Mouse (Mus musculus) limb, embryonic 10.5 days (tissue): Measurements from ENCODE around the gene Hspa12a. TPM values are rescaled to one million over a fixed set of nuclear protein-coding genes. Genes with fewer than 3 reads are reported as not detected.

ENCODE experiments used
- DNase-seq: peaks from one replicate; pipeline ENCODE4 v3.0.0-alpha.2; 2017; ENCODE audit warnings: low spot score
- H3K27ac ChIP-seq: fragments of 300-500 bp; sonication (generic); 2 replicates; pipeline ENCODE4 v1.5.1; 2016; ENCODE audit warnings: mild to moderate bottlenecking
- H3K27me3 ChIP-seq: fragments of 300-500 bp; sonication (generic); 2 replicates; pipeline ENCODE4 v1.6.1; 2016; ENCODE audit warnings: low read depth, mild to moderate bottlenecking; ENCODE audit not compliant: poor library complexity, severe bottlenecking
- H3K36me3 ChIP-seq: fragments of 300-500 bp; sonication (generic); 2 replicates; pipeline ENCODE4 v1.6.1; 2016; ENCODE audit warnings: mild to moderate bottlenecking, moderate library complexity
- H3K4me1 ChIP-seq: fragments of 300-500 bp; sonication (generic); 2 replicates; pipeline ENCODE4 v1.6.1; 2016
- H3K4me3 ChIP-seq: fragments of 300-500 bp; sonication (generic); 2 replicates; pipeline ENCODE4 v1.5.1; 2016; ENCODE audit warnings: mild to moderate bottlenecking, moderate library complexity
- H3K9me3 ChIP-seq: fragments of 300-500 bp; sonication (generic); replicated peaks from 2 replicates; pipeline ENCODE4 v1.6.1; 2016; ENCODE audit warnings: mild to moderate bottlenecking
- WGBS: fragments of 180-500 bp; shearing (Covaris S2); methylation state at CpG from one replicate; pipeline ENCODE4 v1.1.7; 2016; 5-methylcytosine and 5-hydroxymethylcytosine counted together
- polyA plus RNA-seq: library from polyadenylated mRNA; unstranded; fragments of >200 nt; fragmentation: Nextera tagmentation; extraction: Ambion mirVana; gene quantifications from 2 replicates; pipeline ENCODE4 v1.2.1, GENCODE M21; 2016

Gene Hspa12a
- 3.1 and 3.6 TPM in 2 replicates for polyA plus RNA-seq

DNA sequence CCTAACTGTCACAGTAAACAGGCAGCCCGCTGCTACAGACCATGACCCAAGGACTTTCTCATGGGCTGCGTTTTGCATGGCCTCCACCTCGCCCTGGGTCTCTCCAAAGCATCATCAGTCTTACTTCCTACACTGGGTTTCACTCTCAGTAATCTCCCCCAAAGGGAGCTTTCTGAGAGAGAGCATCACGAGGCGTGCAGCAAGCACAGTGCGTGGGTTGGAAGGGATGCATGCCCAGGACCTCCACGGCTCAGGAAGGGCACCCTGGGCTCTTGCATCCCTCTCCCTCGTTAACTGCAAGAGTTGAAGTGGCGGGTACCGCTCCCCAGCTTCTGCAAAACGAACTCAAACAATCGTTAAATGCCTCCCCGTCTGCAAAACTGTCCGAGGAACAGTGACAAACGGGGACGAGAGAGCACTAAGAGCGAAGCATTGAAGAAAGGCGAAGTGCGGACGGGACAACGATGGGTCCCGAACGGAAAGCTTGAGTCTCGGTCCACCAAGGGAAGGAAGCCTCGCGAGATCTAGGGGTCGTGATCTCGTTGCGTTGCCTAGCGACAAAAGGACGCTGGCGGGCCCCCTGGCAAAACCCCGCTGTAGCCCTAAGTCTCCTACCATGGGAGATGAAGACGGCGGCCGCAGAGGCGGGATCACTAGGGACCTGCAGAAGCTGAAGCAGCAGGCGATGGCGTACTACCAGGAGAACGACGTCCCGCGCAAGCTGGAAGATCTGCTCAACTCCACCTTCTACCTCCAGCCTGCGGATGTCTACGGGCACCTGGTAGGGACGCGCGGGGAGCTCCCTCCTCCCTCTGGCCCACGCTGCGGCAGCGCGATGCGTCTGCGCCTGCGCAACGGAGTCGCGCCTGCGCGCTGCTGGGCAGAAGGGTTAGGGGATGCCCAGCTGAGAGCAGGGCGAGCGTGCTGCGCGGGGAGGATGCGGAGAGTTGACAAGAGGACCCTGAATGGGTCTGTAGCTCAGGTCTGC lies at the start of gene Hspa12a, which contains the start of gene Eno4:
Gene Hspa12a, minus strand, starts transcription at position 814 of the 988 bp plus-strand sequence.
Gene Eno4, plus strand, starts transcription at position 585 of the 988 bp plus-strand sequence.
- under 1% methylated on average over 65 of the region's 65 CpGs for WGBS
- Histone ChIP-seq H3K9me3 (no peaks in the 10 kb centered on the region), H3K36me3 (no peaks in the 10 kb centered on the region), H3K27me3 (no peaks in the 10 kb centered on the region), H3K27ac (peak within 1 kb of the TSS; percentile 93), H3K4me1 (peaks cover 20% of the 10 kb centered on the region), H3K4me3 (peak within 1 kb of the TSS; percentile 78)
- DNase-seq, result peak; percentile 94

- no peaks in the 10 kb centered on the region for H3K36me3 ChIP-seq
- no peak overlapping the region for H3K27ac ChIP-seq
- peaks cover 5% of the 10 kb centered on the region; the same call in 1 of the 2 replicates for H3K27me3 ChIP-seq
- no peak for DNase-seq
- H3K9me3 ChIP-seq, result no peaks in the 10 kb centered on the region
- H3K4me3 ChIP-seq, result no peak overlapping the region
- WGBS, result 52% methylated on average over 9 of the region's 9 CpGs
- H3K4me1 ChIP-seq, result peaks cover 25% of the 10 kb centered on the region
These were observed 38.1 kb upstream of the Hspa12a start for GRCm38 (mm10) chr19:58981571-58981970.

- H3K27me3 ChIP-seq, result peaks cover 5% of the 10 kb centered on the region; the same call in 1 of the 2 replicates
- no peak for DNase-seq
- H3K27ac ChIP-seq, result no peak overlapping the region
- 91% methylated on average over 5 of the region's 5 CpGs for WGBS
- H3K36me3 ChIP-seq, result no peaks in the 10 kb centered on the region
- H3K4me3 ChIP-seq, result no peak overlapping the region
- peaks cover 31% of the 10 kb centered on the region for H3K4me1 ChIP-seq
- H3K9me3 ChIP-seq, result no peaks in the 10 kb centered on the region
These were observed 36.6 kb upstream of the Hspa12a start for GRCm38 (mm10) chr19:58980056-58980440.

- WGBS, result 70% methylated on average over 13 of the region's 13 CpGs
- Histone ChIP-seq H3K9me3 (no peaks in the 10 kb centered on the region), H3K4me3 (no peak overlapping the region), H3K27ac (no peak overlapping the region), H3K36me3 (no peaks in the 10 kb centered on the region), H3K27me3 (peaks cover 5% of the 10 kb centered on the region; the same call in 1 of the 2 replicates), H3K4me1 (peaks cover 33% of the 10 kb centered on the region)
- DNase-seq, result no peak
These were observed 36.1 kb upstream of the Hspa12a start for GRCm38 (mm10) chr19:58979436-58980055.

DNA sequence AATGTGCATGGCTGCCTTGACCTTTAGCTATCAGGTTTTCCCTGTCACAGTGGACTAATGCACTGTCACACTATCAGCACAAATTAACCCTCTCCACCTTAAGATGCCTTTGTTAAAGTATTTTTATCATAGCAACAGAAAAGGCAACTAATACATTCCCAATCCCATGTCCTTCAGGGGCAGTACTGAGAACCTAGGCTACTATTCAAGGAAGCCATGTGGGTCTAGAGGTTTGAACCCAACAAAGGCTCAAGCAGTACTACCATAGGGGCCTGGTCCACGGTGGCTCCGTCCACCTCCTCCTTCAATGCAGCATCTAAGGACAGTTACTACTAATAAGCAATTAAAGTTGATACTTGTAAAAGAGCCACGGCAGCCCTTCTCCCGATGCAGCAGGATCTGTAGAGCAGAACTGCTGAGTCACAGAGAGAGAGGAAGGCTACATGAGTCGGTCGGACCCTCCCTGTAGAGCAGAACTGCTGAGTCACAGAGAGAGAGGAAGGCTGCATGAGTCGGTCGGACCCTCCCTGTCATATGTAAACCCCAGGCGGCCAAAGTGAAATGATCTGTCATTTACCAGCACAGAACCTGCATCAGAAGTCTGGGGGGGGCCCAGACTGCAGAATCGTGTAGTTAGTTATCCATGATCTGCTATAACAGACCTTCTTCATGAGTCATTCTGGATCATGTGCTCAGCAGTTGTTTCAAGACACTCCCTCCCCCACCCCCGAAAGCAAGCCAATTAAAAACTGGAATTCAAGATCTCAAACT lies 35.1 kb upstream of the Hspa12a start:
- DNase-seq, result no peak
- Histone ChIP-seq H3K36me3 (no peaks in the 10 kb centered on the region), H3K27ac (no peak overlapping the region), H3K4me3 (no peak overlapping the region), H3K4me1 (peaks cover 33% of the 10 kb centered on the region), H3K9me3 (no peaks in the 10 kb centered on the region), H3K27me3 (peaks cover 5% of the 10 kb centered on the region; the same call in 1 of the 2 replicates)
- WGBS, result 74% methylated on average over 11 of the region's 11 CpGs

GRCm38 (mm10) chr19:58975216-58975863 lies 31.9 kb upstream of the Hspa12a start:
- 79% methylated on average over 11 of the region's 11 CpGs for WGBS

DNA sequence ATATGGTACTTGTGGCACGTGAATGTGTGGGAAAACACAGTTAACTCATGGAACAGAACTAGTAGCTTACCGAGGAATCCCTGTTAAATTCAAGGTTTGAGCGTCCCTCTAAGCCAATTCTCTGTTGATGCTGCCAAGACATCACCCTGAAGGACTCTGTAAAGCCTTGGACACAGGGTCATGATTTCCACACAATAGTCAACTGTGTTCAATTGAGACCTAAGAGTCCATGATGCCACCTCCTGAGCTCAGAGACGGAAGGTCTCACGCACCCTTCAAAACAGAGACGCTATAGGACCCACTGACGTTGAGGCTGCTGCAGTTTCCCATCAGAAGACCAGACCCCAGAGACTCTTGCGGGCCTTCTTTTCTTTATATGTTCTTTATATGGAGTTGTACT lies 30.7 kb upstream of the Hspa12a start:
- H3K4me1 ChIP-seq, result peaks cover 28% of the 10 kb centered on the region
- peaks cover 22% of the 10 kb centered on the region; the same call in 1 of the 2 replicates for H3K27me3 ChIP-seq
- no peak for DNase-seq
- no peaks in the 10 kb centered on the region for H3K36me3 ChIP-seq
- H3K4me3 ChIP-seq, result no peak overlapping the region
- H3K9me3 ChIP-seq, result no peaks in the 10 kb centered on the region
- 92% methylated on average over 8 of the region's 8 CpGs for WGBS
- no peak overlapping the region for H3K27ac ChIP-seq

More at GRCm38 (mm10) chr19:58975216-58975863, 31.9 kb upstream of the Hspa12a start:
- H3K4me1 ChIP-seq, result peaks cover 31% of the 10 kb centered on the region
- no peaks in the 10 kb centered on the region for H3K36me3 ChIP-seq
- no peak for DNase-seq
- peaks cover 22% of the 10 kb centered on the region; the same call in 1 of the 2 replicates for H3K27me3 ChIP-seq
- no peaks in the 10 kb centered on the region for H3K9me3 ChIP-seq
- no peak overlapping the region for H3K4me3 ChIP-seq
- peak overlapping the region; percentile 43 for H3K27ac ChIP-seq

GRCm38 (mm10) chr19:58970826-58971225 lies 27.4 kb upstream of the Hspa12a start:
- no peak for DNase-seq
- H3K4me1 ChIP-seq, result peaks cover 38% of the 10 kb centered on the region
- H3K27ac ChIP-seq, result no peak overlapping the region
- WGBS, result 28% methylated on average over 13 of the region's 13 CpGs
- H3K9me3 ChIP-seq, result no peaks in the 10 kb centered on the region
- peak overlapping the region; percentile 11; the same call in 1 of the 2 replicates for H3K4me3 ChIP-seq
- H3K36me3 ChIP-seq, result no peaks in the 10 kb centered on the region
- H3K27me3 ChIP-seq, result peaks cover 33% of the 10 kb centered on the region

GRCm38 (mm10) chr19:58968731-58969506 lies 25.5 kb upstream of the Hspa12a start:
- peaks cover 33% of the 10 kb centered on the region for H3K27me3 ChIP-seq
- H3K4me3 ChIP-seq, result no peak overlapping the region
- H3K27ac ChIP-seq, result no peak overlapping the region
- H3K4me1 ChIP-seq, result peaks cover 37% of the 10 kb centered on the region
- 28% methylated on average over 15 of the region's 15 CpGs for WGBS
- H3K36me3 ChIP-seq, result no peaks in the 10 kb centered on the region
- DNase-seq, result no peak
- H3K9me3 ChIP-seq, result no peaks in the 10 kb centered on the region

- Histone ChIP-seq H3K9me3 (no peaks in the 10 kb centered on the region), H3K27ac (no peak overlapping the region), H3K27me3 (peaks cover 9% of the 10 kb centered on the region), H3K36me3 (no peaks in the 10 kb centered on the region), H3K4me3 (no peak overlapping the region), H3K4me1 (peaks cover 37% of the 10 kb centered on the region)
- DNase-seq, result no peak
- 68% methylated on average over 8 of the region's 8 CpGs for WGBS
These were observed 19.6 kb upstream of the Hspa12a start for GRCm38 (mm10) chr19:58963011-58963410.

DNA sequence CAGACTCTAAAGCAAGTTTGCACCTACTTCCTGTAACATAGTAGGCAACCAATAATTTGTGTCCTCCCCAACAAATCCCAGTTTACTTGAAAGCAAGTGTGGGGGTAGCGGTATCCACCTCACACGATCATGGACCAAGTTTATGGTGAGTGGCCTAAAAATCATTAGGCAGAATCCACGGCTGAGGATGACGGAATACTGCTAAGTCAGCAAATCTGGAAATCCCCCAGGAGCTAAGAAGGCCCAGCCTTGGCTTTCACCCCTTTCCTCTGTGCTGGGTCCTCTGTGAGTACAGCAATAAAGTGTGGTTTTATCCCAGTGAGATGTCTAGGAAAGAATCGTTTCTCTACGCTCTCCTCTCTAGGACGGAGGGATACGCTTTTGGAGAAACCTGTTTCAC lies 11.3 kb upstream of the Hspa12a start:
- H3K27me3 ChIP-seq, result peaks cover 35% of the 10 kb centered on the region
- 93% methylated on average over 8 of the region's 8 CpGs for WGBS
- no peak for DNase-seq

More for the DNA sequence above, 11.3 kb upstream of the Hspa12a start:
- no peaks in the 10 kb centered on the region for H3K9me3 ChIP-seq
- H3K27ac ChIP-seq, result no peak overlapping the region
- no peaks in the 10 kb centered on the region for H3K36me3 ChIP-seq
- H3K4me1 ChIP-seq, result no peaks in the 10 kb centered on the region
- H3K4me3 ChIP-seq, result no peak overlapping the region
